Mouse (Mus musculus) brain, embryonic 14.5 days (tissue): Measurements from ENCODE around the gene Rbm42.

Source experiments
- CTCF ChIP-seq: fragments of 200-500 bp; IDR thresholded peaks from 2 replicates; pipeline ENCODE4 v1.5.1; 2012; ENCODE audit warnings: inconsistent platforms, mild to moderate bottlenecking, moderate library complexity, borderline replicate concordance; ENCODE audit not compliant: insufficient read depth, insufficient read length; ENCODE audit errors: extremely low read depth
- POLR2A ChIP-seq: fragments of 200-500 bp; IDR thresholded peaks from 2 replicates; pipeline ENCODE4 v1.6.1; 2012; ENCODE audit warnings: mild to moderate bottlenecking, inconsistent platforms, borderline replicate concordance; ENCODE audit not compliant: poor library complexity, insufficient read depth, insufficient read length, severe bottlenecking; ENCODE audit errors: extremely low read depth

GRCm38 (mm10) chr7:30633762-30634412 lies 16.2 kb downstream of the Rbm42 start:
- TF ChIP-seq POLR2A (no peak), CTCF (no peak)
